Mouse (Mus musculus): ENCODE data around the gene Mx1. TPM values are rescaled to one million over a fixed set of nuclear protein-coding genes. Genes with fewer than 3 reads are reported as not detected.

The Mx1 gene
- total and polyA plus RNA-seq, 3 experiments: 0.27 to 0.42 TPM; not detected in 1

- Histone ChIP-seq H3K9ac (ENCODE audit: control insufficient read depth, low read depth, low read length, poor library complexity, severe bottlenecking) (peak overlapping the region; percentile 19), H3K27me3 (ENCODE audit: control insufficient read depth in 1 of 2, insufficient read depth in 2 of 2, low read length in 2 of 2) (no peaks in the 10 kb centered on the region), H3K9me3 (replicated peaks; ENCODE audit: insufficient read depth, low read length) (no peaks in the 10 kb centered on the region), H3K36me3 (ENCODE audit: control insufficient read depth in 1 of 2, insufficient read depth in 2 of 2, low read length in 2 of 2) (peaks cover 0 to 22% of the 10 kb centered on the region in 2 experiments; a peak in 2 of 4 replicates), H3K4me3 (ENCODE audit: control insufficient read depth in 1 of 2, insufficient read depth in 1 of 2, low read depth in 2 of 2, low read length in 2 of 2) (no peak overlapping the region), H3K79me2 (ENCODE audit: control insufficient read depth, insufficient read depth, low read length, poor library complexity) (no peaks in the 10 kb centered on the region), H3K27ac (ENCODE audit: control insufficient read depth, low read depth, low read length) (peak overlapping the region; percentile 19), H3K4me1 (ENCODE audit: control insufficient read depth in 1 of 2, insufficient read depth in 2 of 2, low read length in 2 of 2) (peaks cover 12 to 22% of the 10 kb centered on the region in 2 experiments)
- TF ChIP-seq MYC (IDR thresholded peaks at IDR 0.05; ENCODE audit: low read depth, low read length): no peak
- peak; percentile 22; the same call in 1 of the 2 replicates for TF ChIP-seq ETS1 (IDR thresholded peaks at IDR 0.05; ENCODE audit: low read depth, low read length)
- TF ChIP-seq USF1 (IDR thresholded peaks at IDR 0.05; ENCODE audit: low read depth, low read length): peak; percentile 54
- TF ChIP-seq TCF12 (IDR thresholded peaks at IDR 0.05; ENCODE audit: low read depth, low read length): no peak
- no peak for TF ChIP-seq USF2 (IDR thresholded peaks at IDR 0.05; ENCODE audit: borderline replicate concordance in 1 of 2, insufficient read depth in 1 of 2, low read depth in 1 of 2, low read length in 2 of 2)
- TF ChIP-seq SIN3A (IDR thresholded peaks at IDR 0.05; ENCODE audit: low read length): peak; percentile 27; the same call in 1 of the 2 replicates
- TF ChIP-seq NRF1 (IDR thresholded peaks at IDR 0.05; ENCODE audit: insufficient read depth, low read depth, low read length, poor library complexity, severe bottlenecking): peak; percentile 30; the same call in 1 of the 2 replicates
- 0 out of 2 replicates have a peak, but pooled peaks have one; percentile 13 for TF ChIP-seq GATA1 (IDR thresholded peaks at IDR 0.05; ENCODE audit: low read depth, low read length)
- no peak for TF ChIP-seq MEF2A (IDR thresholded peaks at IDR 0.05; ENCODE audit: extremely low read depth, insufficient replicate concordance, low read depth, low read length, poor library complexity, severe bottlenecking)
- no peak for TF ChIP-seq POLR2A (IDR thresholded peaks at IDR 0.05; ENCODE audit: control insufficient read depth in 1 of 2, insufficient read depth in 1 of 2, low read depth in 1 of 2, low read length in 2 of 2, poor library complexity in 1 of 2)
- TF ChIP-seq EP300 (IDR thresholded peaks at IDR 0.05; ENCODE audit: low read depth in 1 of 2, low read length in 2 of 2): peak; percentile 22 to 50; a peak in 3 of 4 replicates
- no peak for TF ChIP-seq GABPA (IDR thresholded peaks at IDR 0.05; ENCODE audit: low read depth, low read length)
- TF ChIP-seq ZKSCAN1 (IDR thresholded peaks at IDR 0.05; ENCODE audit: low read depth, low read length): no peak
- no peak for TF ChIP-seq MAFK (IDR thresholded peaks at IDR 0.05; ENCODE audit: borderline replicate concordance, low read depth, low read length)
- peak; percentile 71; the same call in 1 of the 2 replicates for TF ChIP-seq ELF1 (IDR thresholded peaks at IDR 0.05; ENCODE audit: low read depth, low read length)
- DNase-seq (ENCODE audit: low read depth, low spot score): peak; percentile 70
Observed at GRCm38 (mm10) chr16:97467993-97468791, 5.5 kb upstream of the Mx1 start.

GRCm38 (mm10) chr16:97467472-97467871, 4.8 kb upstream of the Mx1 start:
- peak overlapping the region; percentile 19 for H3K9ac ChIP-seq (ENCODE audit: control insufficient read depth, low read depth, low read length, poor library complexity, severe bottlenecking)

More at GRCm38 (mm10) chr16:97467472-97467871, 4.8 kb upstream of the Mx1 start:
- peak overlapping the region; percentile 18 for H3K27ac ChIP-seq (ENCODE audit: control insufficient read depth, low read depth, low read length)
- H3K79me2 ChIP-seq (ENCODE audit: control insufficient read depth, insufficient read depth, low read length, poor library complexity): no peaks in the 10 kb centered on the region
- H3K4me3 ChIP-seq (ENCODE audit: control insufficient read depth in 1 of 2, insufficient read depth in 1 of 2, low read depth in 2 of 2, low read length in 2 of 2): no peak overlapping the region
- no peaks in the 10 kb centered on the region for H3K27me3 ChIP-seq (ENCODE audit: control insufficient read depth in 1 of 2, insufficient read depth in 2 of 2, low read length in 2 of 2)
- H3K9me3 ChIP-seq (replicated peaks; ENCODE audit: insufficient read depth, low read length): no peaks in the 10 kb centered on the region
- peaks cover 5 to 23% of the 10 kb centered on the region in 2 experiments for H3K4me1 ChIP-seq (ENCODE audit: control insufficient read depth in 1 of 2, insufficient read depth in 2 of 2, low read length in 2 of 2)
- no peak for DNase-seq (ENCODE audit: low read depth, low spot score)
- TF ChIP-seq ZMIZ1 (IDR thresholded peaks at IDR 0.05; ENCODE audit: low read depth, low read length): no peak
- TF ChIP-seq ZKSCAN1 (IDR thresholded peaks at IDR 0.05; ENCODE audit: low read depth, low read length): peak; percentile 49; the same call in 1 of the 2 replicates
- TF ChIP-seq EP300 (IDR thresholded peaks at IDR 0.05; ENCODE audit: low read depth in 1 of 2, low read length in 2 of 2): no peak
- peaks cover 0 to 16% of the 10 kb centered on the region in 2 experiments; a peak in 2 of 4 replicates for H3K36me3 ChIP-seq (ENCODE audit: control insufficient read depth in 1 of 2, insufficient read depth in 2 of 2, low read length in 2 of 2)
